Mouse (Mus musculus) gastrocnemius, adult 18-20 months (tissue): ENCODE measurements around the gene Entpd1. TPM values are rescaled to one million over a fixed set of nuclear protein-coding genes. Genes with fewer than 3 reads are reported as not detected.

Source experiments
- DNase-seq: peaks from one replicate; pipeline ENCODE4 v3.0.0; 2021; ENCODE audit warnings: low spot score
- total RNA-seq, 2 experiments: library from RNA; stranded (reverse); gene quantifications; 2 replicates each; pipeline ENCODE4 v1.2.3; 2021

The Entpd1 gene
- total RNA-seq, 2 experiments from 2014 or later: 7.2 to 12.1 TPM

DNA sequence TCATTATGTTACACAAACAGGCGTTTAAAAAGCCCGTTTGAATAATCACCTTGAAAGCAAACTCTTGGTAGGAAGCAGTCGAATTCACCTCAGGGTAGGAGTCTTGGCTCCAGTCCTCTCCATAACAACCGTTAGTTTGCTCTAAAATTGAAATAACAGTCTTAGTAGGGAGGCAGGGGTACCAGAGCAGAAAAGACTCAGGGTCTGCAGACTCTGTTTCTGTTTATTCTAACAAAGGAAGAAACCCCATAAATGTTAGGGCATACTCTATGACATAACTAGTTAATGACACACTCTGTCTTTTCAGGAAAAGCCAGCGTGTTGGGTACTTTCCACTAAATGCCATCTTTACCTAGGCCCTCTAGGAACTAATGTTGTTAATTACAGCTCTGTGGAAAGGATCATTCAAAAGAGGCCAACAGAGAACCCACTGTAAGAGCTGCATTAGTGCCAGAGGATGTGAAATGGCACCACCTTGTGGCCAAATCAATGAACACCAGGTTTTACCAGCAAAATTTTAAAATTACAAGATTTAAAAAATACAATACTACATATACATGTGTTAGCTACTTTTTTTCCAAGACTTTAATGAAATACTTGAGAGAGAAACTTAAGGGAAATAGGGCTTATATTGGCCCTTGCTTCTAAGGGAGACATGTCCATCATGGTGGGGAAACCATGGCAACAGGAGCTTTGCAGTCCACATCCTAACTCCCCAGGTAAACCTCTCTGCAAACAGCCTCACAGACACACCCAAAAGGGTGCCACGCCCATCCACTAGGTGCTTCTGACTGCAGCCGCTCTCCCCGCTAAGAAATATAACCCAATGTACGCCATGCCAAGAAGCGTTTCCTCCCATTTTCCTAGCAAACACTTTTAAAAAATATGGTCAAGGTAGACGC lies 110.2 kb downstream of the Entpd1 start:
- peak; percentile 53 for DNase-seq

DNA sequence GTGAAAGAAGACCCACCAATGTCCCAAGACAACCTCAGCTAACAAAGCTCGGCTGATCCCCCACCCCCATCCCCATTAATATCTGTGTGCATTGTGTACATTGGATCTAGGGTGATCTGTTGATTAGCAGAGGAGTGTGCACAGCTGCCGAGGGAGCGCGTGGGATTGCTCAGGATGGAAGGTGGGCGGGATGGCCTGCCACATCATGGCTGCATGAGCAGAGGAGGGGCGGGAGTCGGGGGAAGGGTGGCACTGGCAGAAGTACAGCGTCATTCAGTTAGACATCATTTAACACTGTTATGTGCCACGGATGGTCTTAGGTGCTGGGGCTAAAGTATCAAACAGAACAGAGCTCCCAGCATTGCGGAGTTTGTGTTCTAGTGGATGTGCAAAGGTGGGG lies 111.3 kb downstream of the Entpd1 start:
- no peak for DNase-seq

DNA sequence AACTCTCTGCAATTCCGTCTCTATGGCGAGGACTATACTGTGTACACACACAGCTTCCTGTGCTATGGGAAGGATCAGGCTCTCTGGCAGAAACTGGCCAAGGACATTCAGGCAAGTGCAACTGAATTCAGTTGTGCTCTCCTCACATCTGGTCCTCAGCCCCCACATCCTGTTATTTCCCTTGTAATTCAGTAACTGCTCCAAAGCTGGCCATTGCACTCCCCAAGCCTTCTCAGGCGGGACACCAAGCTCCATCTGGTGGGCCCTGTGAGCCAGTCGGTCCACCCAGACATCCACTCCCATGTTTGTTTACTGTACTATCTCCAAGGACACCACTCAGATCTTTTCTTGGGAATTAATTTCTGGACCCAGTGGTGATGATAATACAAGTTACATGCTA lies 114.0 kb downstream of the Entpd1 start:
- peak; percentile 58 for DNase-seq

DNA sequence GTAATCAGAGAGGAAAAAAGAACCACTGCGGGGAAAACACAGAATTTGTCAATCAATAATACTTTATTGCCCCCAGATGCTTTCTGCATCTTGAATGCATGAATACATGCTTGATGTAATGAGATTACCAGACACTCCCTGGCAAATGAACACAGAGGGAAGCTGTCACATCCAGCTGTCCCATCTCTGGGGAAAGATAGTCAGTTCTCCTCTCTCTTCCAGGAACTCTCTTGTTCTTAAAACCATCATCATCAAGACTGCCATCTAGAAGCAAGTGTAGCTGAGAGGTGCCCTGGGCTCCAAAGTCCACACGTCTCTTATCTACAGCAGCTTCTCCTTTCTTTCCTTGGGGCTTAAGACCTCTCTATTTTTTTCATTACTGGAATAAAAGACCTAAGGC lies 114.4 kb downstream of the Entpd1 start:
- DNase-seq: peak; percentile 42

DNA sequence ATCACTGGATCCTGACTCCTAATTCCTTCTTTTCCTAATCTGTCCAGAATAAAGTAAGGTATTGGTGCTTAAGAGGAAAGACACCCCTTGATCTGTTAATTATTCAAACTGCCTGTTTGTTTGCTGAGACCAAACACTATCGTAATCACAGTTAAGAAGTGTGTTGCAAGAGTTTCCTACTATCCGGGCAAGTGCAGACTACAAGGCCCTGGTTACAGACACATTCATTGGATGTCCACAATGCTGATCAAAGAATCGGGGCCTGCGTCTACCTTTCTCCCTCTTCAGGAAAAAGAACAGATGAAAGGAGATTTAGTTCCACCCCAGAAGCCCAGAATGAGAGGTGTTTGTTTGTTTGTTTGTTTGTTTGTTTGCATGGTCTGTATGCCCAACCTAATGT lies 116.0 kb downstream of the Entpd1 start:
- DNase-seq: no peak

DNA sequence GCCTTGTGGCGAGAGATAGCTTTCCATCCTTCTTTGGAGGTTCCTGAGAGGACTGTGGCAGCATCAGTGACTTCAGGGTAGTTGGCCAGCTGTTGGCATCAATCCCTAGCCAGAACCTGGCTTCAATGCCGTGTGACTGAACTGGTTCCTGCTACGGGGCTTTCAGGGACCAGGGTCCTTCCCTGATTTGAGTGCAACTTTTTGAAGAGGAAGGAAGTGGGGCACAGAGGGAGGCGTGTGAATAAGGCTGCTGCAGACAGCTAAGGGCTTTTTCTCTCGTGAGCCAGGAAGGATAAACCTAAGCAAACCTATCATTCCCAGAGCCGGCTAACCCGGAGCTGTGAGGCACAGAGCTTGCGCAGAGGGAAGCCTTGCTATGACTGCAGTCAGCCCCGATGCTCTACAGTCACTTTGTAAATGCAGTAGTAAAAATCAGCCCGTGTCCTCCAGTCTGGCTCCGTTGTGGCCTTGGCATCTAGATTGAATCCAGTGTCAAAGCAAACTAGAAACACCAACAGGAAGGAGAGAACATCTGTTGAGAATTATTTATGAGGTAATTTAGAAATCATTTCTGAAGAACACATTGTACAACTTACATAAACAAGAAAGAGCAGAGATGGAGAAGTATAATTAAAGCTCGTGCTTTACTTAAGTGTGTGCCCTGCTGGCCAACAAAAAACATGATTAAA lies 116.7 kb downstream of the Entpd1 start:
- peak; percentile 47 for DNase-seq

DNA sequence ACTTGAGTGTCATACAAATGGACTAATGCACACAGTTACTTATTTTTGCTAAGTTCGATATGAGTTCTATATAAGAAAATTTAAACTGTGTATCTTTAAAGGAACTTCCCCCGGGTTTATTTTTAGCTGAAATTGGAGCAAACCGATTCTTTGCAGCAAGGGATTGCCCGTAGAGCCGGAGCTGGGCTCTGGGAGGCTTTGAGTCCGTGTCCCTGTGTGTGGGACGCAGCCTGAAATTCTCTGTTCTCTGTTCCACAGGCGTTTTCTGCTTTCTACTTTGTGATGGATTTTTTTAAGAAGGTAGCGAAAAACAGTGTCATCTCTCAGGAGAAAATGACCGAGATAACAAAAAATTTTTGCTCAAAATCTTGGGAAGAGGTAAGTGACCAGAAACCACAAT lies 121.2 kb downstream of the Entpd1 start:
- no peak for DNase-seq

DNA sequence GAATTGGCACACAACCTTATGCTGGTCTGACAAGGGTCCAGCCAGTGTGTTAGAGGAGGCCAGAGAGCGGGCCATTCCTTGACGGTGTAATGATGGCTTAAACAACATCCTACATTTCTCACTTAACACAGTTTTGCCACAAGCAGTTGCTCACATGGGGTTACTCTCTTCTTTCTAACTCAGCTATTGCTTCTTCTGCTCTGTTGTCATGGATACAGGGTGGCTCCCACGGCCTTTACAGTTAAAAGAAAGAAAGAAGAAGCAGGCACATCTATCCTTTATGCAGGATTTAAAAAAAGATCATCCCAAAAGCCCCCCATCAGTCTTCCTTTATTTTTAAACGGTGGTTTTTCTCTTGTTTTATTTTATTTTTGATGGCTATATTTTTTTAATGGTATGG lies 121.7 kb downstream of the Entpd1 start:
- no peak for DNase-seq

DNA sequence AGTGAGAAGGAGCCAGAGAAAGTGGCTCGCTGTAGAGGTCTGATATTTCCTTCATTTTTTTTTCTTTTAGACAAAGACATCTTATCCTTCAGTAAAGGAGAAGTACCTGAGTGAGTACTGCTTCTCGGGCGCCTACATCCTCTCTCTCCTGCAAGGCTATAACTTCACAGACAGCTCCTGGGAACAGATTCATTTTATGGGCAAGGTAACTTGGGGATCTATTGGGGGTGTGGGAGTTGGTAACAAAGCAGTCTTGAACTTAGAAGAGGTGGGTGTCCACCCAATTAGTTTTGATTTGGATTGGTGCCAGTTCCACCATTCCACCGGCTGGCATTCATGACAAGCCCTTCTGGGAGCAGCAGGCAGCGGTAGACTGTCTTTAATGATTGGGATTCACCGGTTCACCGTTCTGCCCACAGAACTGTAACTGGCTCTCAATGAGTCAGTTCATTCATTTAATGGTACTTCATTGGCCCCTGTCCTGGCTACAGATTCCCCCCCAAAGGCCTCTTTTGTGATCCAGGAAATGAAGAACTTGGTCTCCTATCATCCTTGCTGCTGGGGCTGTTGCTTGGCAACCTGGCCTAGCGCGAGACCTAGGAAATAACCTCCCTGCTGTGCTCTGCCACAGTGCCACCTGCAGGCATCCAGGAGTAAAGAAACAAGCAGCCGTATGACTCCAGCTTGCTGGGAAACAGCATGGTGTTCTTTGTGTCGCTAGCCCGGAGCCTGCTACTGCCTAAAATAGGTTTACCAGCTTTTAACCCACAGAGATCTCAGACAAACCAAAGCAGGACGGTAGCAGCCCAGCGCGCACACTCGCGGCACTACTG lies 124.7 kb downstream of the Entpd1 start:
- DNase-seq: peak; percentile 69

DNA sequence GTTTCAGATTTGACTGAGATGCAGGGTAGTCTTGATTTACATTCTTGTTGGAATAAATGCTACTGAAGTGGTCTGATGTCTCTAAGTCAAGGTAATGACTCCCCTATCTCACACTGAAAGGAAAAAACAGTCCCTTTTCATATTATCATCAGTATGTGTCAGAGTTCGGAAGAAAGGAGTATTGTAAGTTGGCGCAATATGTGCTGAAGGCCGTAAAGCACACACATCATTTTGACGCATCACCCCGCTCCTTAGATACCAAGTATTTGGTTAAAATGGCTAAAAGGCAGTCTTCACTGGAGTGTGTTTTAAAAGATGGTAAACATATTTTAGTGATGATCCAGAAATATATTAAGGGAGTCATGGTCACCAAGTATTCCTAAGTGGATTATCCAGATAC lies 125.4 kb downstream of the Entpd1 start:
- DNase-seq: no peak

DNA sequence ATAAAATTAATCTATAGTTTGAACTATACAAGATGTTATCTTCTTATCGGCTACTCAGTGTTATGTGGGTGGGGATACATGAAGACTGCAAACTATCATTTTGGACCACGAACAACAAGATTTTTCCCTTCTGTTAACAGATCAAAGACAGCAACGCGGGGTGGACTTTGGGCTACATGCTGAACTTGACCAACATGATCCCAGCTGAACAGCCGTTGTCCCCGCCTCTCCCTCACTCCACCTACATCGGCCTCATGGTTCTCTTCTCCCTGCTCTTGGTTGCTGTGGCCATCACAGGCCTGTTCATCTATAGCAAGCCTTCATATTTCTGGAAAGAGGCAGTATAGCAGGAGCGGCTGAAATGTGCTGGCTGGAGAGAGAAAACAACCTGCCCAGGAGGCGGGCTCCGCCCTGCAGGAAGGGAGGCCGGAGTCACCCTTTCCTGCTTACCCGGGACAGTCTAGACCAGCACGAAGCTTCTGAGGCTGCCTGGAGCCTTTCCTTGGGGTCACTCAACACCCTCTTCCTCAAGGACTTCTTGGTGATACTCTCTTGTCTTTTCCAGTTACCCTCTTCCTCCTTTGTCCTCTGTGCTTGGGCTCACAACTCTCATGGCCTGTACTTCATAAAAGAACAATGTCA lies 126.6 kb downstream of the Entpd1 start:
- no peak for DNase-seq

DNA sequence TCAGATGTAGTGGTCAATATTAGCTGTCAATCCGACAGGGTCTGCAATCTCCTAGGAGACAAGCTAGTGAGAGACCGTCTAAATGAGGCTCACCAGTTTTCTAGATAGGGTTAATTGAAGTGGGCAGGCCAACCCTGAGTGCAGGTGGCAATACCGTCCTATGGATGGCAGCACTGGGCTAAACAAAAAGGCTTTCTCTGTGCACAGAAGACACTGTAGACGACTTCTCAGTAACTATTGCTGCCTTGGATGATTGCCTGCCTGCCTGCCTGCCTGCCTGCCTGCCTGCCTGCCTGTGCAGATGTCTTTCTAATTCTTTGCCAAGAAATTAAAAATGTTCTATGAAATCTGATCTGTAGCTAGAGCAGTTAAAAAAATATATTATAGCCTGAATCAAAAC lies 134.4 kb downstream of the Entpd1 start:
- no peak for DNase-seq

DNA sequence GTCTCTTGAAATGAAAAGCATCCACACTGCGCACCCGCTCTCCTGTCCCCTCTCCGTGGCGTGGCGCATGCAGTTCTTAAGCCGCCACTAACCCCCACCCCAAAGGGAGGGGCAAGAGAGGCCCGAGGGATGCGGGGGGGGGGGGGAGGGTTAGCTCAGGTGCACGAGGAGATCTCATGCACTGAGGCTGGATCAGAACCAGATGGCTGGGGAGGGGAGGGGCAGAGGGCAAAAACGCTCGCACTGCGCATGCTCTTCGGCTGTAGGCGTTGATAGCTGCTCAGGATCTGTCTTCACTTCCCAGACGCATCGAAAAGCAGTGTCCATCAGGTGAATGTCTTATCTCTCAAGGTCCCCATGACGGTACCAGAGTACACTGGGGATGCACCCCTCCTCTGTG lies 136.4 kb downstream of the Entpd1 start, which contains the start of gene Cc2d2b:
TSS of gene Cc2d2b (plus strand) at position 195 of the 400 bp plus-strand sequence.
- no peak for DNase-seq

DNA sequence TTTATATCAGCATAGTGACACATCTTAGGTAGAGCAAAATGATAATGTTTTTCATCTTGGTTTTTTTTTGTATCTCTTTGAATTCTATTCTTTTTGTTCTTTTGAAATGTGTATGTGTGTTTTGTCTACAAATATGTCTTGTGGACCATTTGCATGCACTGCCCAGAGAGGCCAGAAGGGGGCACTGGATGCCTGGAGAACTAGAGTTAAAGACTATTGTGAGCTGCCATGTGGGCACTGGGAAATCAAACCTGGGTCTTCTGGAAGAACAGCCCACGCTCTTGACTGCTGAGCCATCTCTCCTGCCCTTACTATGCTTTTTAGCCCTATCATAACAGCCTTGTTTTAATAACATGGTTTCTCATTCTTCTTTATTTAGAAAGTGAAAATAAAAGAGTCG lies 142.1 kb downstream of the Entpd1 start:
- no peak for DNase-seq

DNA sequence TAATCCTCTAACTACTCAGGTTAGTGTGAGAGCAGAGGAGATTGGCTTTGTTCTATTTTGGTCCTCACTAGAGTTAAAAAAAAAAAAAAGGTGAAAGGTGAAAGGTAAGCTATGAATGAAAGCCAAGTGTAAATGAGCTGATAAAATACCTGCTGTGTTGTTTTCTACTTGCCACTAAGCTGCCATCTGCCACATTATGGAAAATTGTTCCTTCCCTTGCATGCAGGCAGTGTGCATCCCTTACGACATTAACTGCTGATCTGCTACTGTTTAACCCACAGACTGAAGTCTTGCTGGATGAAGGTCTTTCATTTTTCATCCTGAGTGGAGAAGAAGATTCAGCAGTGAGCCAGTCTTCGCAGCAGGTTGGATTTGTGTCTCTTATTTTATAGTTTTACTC lies 147.9 kb downstream of the Entpd1 start:
- no peak for DNase-seq

DNA sequence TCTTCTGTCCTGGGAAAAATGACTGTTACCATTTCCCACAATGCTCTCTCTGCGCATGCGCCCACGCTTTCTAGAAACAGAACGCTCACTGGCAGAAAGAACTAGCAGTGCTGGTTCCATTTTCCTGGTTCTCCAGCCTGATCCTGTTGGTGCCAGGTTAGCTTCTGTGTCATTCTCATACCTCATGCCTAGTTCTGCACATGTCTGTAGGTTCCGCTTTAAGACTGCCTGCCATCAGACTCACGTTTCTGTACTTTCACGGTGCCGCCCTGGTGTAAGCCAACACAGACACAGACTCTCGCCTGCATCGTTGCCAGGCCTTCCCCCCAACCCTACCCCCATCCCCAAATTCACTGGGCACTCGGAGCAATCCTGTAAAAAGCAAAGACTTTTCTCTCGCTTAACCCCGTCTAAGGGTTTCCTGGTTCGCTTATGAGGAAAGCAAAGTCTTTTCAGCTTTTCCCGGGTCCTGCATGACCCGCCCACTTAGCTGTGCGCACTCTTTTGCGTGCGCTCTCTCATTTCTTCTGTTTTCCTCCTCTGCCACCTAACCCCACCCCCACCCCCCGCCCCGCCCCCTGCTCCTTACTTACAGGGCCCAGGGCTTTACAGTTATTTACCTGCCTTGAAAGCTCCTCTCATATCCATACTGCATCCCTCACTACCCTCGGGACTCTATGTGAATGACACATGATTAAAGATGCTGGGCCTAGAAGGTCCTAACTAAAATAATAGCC lies 150.0 kb downstream of the Entpd1 start:
- no peak for DNase-seq

DNA sequence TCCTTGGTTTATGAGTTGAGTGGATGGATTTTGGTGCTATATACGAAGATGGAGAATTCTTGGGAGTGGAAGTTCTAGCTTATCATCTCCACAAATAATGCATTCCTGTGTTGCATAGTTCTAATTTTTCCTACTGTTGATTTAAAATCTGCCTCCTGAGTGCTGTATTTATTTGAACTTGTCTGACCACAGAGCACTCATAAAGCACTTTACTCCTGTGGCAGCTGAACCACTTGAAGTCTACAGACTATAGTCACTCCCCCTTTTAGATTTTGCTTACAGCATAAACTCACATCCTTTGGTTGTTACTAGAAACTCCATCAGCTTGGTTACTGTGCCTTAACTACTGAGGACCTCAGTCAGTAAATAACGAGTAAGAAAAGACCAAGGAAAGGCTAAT lies 155.0 kb downstream of the Entpd1 start:
- no peak for DNase-seq

DNA sequence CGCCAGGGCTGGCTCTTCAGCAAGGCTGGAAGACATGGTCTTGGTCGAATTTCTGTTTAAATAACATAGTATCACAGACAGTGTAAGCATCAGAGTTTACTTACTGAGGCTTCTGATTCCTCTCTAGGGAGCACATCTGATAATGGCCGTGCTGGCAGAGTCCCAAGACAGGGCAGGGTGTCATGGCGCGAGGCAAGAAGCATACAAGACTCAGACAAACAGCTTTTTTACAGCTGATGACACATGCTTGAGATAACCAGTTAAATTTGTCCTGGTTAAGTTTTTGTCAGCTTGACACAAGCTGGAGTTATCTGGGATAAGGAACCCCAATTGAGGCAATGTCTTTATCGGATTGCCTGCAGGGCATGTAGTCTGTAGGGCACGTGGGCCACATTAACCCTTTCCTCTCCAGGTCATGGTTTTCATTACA lies 157.2 kb downstream of the Entpd1 start:
- no peak for DNase-seq

DNA sequence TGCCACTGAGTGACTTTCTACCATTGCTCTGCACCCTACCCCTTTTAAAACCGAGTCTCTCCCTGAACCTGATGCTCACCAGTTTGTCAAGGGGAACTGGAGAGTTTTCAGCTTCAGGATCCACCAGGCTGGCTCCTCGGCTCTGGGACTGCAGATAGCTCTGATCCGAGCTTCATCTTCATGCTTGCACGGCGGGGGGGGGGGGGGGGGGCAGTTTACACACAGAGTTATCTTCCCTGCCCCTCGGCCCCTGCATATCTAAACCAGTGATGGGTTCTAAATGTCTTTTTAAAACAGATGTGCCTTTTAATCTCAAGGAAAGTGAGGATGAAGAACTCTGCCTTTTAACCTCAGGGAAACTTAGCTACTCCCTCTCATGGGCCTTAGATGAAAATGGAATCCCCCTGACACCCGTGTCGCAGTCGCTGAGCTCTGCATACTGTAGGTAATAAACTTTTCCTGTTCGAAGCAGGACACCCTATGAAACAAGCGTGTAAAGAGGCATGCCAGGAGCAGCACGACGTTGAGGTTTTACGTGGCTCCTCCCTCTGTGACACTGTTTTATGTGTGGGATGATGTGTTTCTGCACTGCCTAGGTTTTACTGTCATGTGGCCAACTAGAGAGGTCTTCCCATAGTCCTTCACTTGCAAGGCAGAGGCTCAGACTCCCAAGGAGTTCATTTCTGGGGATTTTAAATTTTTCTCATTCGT lies 176.0 kb downstream of the Entpd1 start:
- no peak for DNase-seq

DNA sequence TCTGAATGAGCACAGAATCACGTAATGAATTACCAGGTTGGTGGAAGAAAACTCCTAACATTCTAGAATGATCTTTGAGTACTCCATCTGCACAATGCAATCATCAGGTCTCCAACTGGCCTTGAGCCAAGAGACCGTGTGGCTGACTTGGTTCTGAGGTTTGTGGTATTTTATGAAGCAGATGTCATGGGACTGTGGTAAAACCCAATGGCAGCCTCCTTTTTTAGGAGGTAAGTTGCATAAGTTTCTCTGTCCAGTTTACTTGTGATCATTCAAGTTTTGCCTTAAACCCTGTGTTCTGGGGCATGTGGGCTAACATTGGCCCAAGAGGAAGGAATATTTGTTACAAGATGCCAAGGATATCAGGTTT lies 176.5 kb downstream of the Entpd1 start:
- no peak for DNase-seq
